Mouse (Mus musculus) small intestine, adult 2 months (tissue): Measurements from ENCODE around the gene Gm1043. TPM values are rescaled to one million over a fixed set of nuclear protein-coding genes. Genes with fewer than 3 reads are reported as not detected.

Experiments
- H3K27ac ChIP-seq: fragments of 200-500 bp; 2 replicates; pipeline ENCODE4 v1.5.1; 2012; ENCODE audit warnings: low read depth, low read length, control low read depth, inconsistent platforms; ENCODE audit not compliant: insufficient read depth
- H3K27me3 ChIP-seq: fragments of 200-500 bp; 2 replicates; pipeline ENCODE4 v1.6.1; 2012; ENCODE audit warnings: mild to moderate bottlenecking, moderate library complexity, low read length, inconsistent platforms; ENCODE audit not compliant: control insufficient read depth, insufficient read depth
- H3K36me3 ChIP-seq: fragments of 200-500 bp; 2 replicates; pipeline ENCODE4 v1.6.1; 2012; ENCODE audit warnings: mild to moderate bottlenecking, low read length, control low read depth, inconsistent platforms; ENCODE audit not compliant: control insufficient read depth, insufficient read depth
- H3K4me1 ChIP-seq: fragments of 200-500 bp; 2 replicates; pipeline ENCODE4 v1.6.1; 2012; ENCODE audit warnings: low read length, inconsistent platforms, mixed read lengths; ENCODE audit not compliant: control insufficient read depth, insufficient read depth, insufficient read length
- H3K4me3 ChIP-seq: fragments of 200-500 bp; 2 replicates; pipeline ENCODE4 v1.5.1; 2012; ENCODE audit warnings: low read depth, mild to moderate bottlenecking, control low read depth, inconsistent platforms, low read length, moderate library complexity
- CTCF ChIP-seq: fragments of 200-500 bp; IDR thresholded peaks from 2 replicates; pipeline ENCODE4 v1.5.1; 2012; ENCODE audit warnings: low read depth, mild to moderate bottlenecking, control low read depth, inconsistent platforms, low read length, moderate library complexity, mixed read lengths; ENCODE audit not compliant: insufficient replicate concordance, insufficient read length; ENCODE audit errors: extremely low read depth
- POLR2A ChIP-seq: fragments of 200-500 bp; IDR thresholded peaks from 2 replicates; pipeline ENCODE4 v1.6.1; 2012; ENCODE audit warnings: low read depth, mild to moderate bottlenecking, control low read depth, inconsistent platforms, low read length, moderate library complexity
- WGBS: fragments of 180-500 bp; shearing (Covaris S2); methylation state at CpG from one replicate; pipeline ENCODE4 v1.1.7; 2018; 5-methylcytosine and 5-hydroxymethylcytosine counted together
- polyA plus RNA-seq: library from polyadenylated mRNA; depleted of rRNA; stranded (reverse); fragments of >200 nt; gene quantifications from 2 replicates; pipeline ENCODE4 v1.2.3, GENCODE M21; 2012

Gene Gm1043
- polyA plus RNA-seq, 1 experiment: 0.85 TPM

- no peak for TF ChIP-seq POLR2A
- H3K36me3 ChIP-seq: no peaks in the 10 kb centered on the region
- H3K27ac ChIP-seq: no peak overlapping the region
- WGBS: 35% methylated on average over 2 of the region's 2 CpGs
- no peaks in the 10 kb centered on the region for H3K27me3 ChIP-seq
- H3K4me1 ChIP-seq: no peaks in the 10 kb centered on the region
- no peak overlapping the region for H3K4me3 ChIP-seq
Measured at GRCm38 (mm10) chr5:37198011-37198688, 113.0 kb downstream of the Gm1043 start.

DNA sequence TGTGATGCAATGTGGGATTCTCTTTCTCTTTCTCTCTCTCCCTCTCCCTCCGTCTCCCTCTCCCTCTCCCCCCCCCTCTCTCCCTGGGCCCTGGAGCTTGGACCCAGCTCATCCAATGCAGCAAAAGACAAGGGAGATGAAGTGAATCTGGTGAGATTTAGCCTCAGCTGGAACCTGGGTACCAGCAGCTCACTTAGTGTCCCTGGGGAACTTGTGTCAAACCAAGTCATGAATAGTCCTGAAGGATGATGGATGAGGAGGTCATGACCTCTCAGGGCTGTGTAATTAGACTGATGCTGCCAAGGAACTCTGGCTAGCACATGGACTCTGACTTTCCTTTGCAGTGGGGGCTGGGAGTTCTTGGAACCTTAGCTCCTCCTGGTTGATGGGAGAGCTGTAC, 117.1 kb downstream of the Gm1043 start:
- Histone ChIP-seq H3K4me3 (no peak overlapping the region), H3K27ac (no peak overlapping the region), H3K4me1 (no peaks in the 10 kb centered on the region), H3K36me3 (no peaks in the 10 kb centered on the region), H3K27me3 (no peaks in the 10 kb centered on the region)
- 33% methylated on average over 1 of the region's 1 CpGs for WGBS
- TF ChIP-seq POLR2A: no peak
- TF ChIP-seq CTCF: no peak

- H3K4me3 ChIP-seq: no peak overlapping the region
- WGBS: 83% methylated on average over 7 of the region's 7 CpGs
- TF ChIP-seq POLR2A: no peak
- no peak for TF ChIP-seq CTCF
- no peaks in the 10 kb centered on the region for H3K36me3 ChIP-seq
- H3K4me1 ChIP-seq: no peaks in the 10 kb centered on the region
- H3K27ac ChIP-seq: no peak overlapping the region
- no peaks in the 10 kb centered on the region for H3K27me3 ChIP-seq
Measured at GRCm38 (mm10) chr5:37204886-37205285, 119.7 kb downstream of the Gm1043 start.

GRCm38 (mm10) chr5:37205420-37205819, 120.2 kb downstream of the Gm1043 start:
- 59% methylated on average over 1 of the region's 1 CpGs for WGBS
- TF ChIP-seq CTCF (no peak), POLR2A (no peak)

GRCm38 (mm10) chr5:37206364-37206763, 121.2 kb downstream of the Gm1043 start:
- WGBS: 59% methylated on average over 2 of the region's 2 CpGs

More at GRCm38 (mm10) chr5:37205420-37205819, 120.2 kb downstream of the Gm1043 start:
- H3K36me3 ChIP-seq: no peaks in the 10 kb centered on the region
- H3K27ac ChIP-seq: no peak overlapping the region
- H3K4me1 ChIP-seq: no peaks in the 10 kb centered on the region
- H3K27me3 ChIP-seq: no peaks in the 10 kb centered on the region
- no peak overlapping the region for H3K4me3 ChIP-seq

GRCm38 (mm10) chr5:37212938-37213708, 128.0 kb downstream of the Gm1043 start:
- 80% methylated on average over 9 of the region's 9 CpGs for WGBS
- no peaks in the 10 kb centered on the region for H3K27me3 ChIP-seq
- H3K36me3 ChIP-seq: no peaks in the 10 kb centered on the region
- H3K4me3 ChIP-seq: no peak overlapping the region
- no peaks in the 10 kb centered on the region for H3K4me1 ChIP-seq
- no peak overlapping the region for H3K27ac ChIP-seq
- no peak for TF ChIP-seq CTCF
- TF ChIP-seq POLR2A: no peak

More at GRCm38 (mm10) chr5:37206364-37206763, 121.2 kb downstream of the Gm1043 start:
- Histone ChIP-seq H3K4me3 (no peak overlapping the region), H3K27me3 (no peaks in the 10 kb centered on the region), H3K4me1 (no peaks in the 10 kb centered on the region), H3K27ac (no peak overlapping the region), H3K36me3 (no peaks in the 10 kb centered on the region)
- no peak for TF ChIP-seq POLR2A
- TF ChIP-seq CTCF: no peak

DNA sequence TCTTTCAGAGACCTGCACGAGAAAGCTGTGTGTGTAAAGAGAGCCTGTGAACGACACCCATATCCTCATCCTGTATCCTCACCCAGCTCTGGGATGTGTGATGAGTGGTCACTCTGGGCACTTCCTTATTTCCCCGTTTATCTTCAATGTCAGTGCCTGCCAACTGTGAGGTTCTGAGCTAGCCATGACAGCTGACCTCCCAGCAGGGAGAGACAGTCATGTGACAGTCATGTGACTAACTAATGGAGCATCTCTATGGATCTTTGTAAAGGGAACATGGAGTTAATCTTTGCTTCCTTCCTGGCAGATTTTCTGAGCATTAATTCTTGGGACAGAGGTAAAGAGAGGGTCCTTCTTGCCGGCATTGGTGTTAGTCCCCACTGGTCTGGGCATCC, 128.5 kb downstream of the Gm1043 start:
- Histone ChIP-seq H3K36me3 (no peaks in the 10 kb centered on the region), H3K4me3 (no peak overlapping the region), H3K27ac (no peak overlapping the region), H3K27me3 (no peaks in the 10 kb centered on the region), H3K4me1 (no peaks in the 10 kb centered on the region)
- TF ChIP-seq CTCF (no peak), POLR2A (no peak)
- 72% methylated on average over 4 of the region's 4 CpGs for WGBS
